Mouse (Mus musculus) skeletal muscle tissue, postnatal 0 days (tissue): ENCODE measurements around the gene Atp1a2. TPM values are rescaled to one million over a fixed set of nuclear protein-coding genes. Genes with fewer than 3 reads are reported as not detected.

Source experiments
- polyA plus RNA-seq: library from polyadenylated mRNA; unstranded; fragments of >200 nt; fragmentation: Nextera tagmentation; extraction: Ambion mirVana; gene quantifications from 2 replicates; pipeline ENCODE4 v1.2.1, GENCODE M21; 2015

Atp1a2 gene
- 105 and 110 TPM in 2 replicates for polyA plus RNA-seq

DNA sequence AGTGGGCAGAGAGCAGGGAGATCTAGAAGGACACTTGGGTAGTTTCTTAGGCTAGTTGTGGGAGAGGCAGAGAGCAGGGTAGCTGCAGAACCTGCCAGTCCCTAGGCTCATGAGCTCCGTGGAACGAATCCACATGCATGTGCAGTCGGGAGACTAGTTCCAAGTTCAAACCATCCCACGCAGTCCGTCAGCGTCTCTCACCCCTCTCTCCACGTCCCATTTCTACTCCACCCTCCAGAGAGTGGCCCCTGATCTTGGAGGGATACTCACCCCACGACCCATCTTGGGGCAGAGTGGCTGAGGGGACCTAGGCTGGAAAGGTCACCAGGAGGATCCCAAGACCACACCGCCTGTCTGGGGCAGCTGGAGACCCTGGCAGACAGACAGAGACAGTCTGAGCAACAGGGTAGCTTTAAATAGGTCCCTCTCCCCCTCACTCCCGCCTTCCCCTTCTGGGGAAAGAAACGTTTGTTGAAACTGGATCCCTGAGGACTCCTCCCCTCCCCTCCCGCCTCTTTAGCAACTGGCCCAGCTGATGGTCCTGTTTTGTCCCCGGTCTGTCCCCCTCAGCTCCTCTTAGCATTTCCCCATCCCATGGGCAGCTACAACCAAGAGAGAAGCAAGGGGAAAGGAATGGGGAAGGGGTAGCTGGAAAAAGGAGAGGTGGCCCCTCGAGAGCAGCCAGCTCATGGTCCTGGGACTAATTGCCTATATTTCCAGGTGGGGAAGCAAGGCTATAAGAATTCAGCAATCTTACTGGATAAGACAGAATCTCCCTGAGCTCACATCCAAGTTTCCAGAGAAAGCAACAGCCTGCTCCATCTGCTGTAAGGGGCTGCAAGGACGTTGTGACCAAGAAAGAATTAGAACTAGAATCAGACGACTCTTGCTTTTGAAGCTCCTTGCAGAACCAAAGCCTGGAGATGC is at the start of gene Atp1a2:
Atp1a2 (minus strand) TSS at position 454 of the 927 bp plus-strand sequence.

DNA sequence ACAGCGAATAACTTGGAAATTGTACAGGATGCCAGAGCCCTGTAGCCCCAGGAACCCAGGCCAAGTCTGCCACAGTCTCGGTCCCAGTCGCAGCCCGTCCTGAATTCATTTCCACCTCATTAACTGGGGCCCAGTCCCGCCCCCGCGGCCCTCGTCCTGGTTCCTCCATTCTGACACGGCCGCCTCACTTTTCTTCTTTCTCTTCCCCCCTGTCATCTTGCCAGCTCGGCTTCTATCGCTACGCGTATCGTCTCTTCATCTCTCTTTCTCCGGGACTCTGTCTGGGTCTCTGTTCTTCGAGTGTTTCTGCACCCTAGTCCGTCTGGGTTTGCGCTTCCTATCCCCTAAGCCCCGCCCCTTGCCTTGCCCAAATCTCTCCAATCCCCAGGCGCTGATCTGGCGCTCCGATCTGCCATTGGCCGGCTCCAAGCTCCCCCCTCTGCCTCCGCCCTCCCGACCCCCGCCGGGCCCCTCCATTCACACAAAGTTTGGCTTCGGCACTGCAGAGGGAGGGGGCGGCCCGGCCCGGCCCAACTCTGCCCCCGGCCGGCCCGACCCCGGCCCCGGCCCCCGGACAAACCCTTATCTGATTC is 43.0 kb upstream of the Atp1a2 start, which contains the start of gene Kcnj10:
Kcnj10 (plus strand) TSS at position 482 of the 593 bp plus-strand sequence.

DNA sequence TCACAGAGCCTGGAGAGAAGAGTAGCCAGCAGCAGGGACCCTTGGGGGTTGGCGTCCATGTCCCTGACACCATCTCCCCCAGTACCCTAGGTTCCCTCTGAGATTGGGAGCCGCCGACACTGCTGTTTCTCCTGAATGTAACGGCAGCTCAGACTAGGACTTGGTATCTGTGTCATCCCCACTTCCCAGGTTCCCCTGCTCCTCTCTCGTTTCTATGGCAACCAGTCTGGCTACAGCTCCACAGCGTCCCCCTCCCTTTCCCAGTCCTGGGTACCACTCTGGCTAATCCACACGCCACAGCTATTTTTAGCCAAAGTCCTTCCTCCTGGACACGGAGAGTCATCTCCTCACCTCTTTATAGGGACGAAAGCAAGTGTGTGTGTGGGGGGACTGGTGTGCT is 31.3 kb upstream of the Atp1a2 start, which contains the start of gene Kcnj9:
Kcnj9 (minus strand) TSS at position 188 of the 400 bp plus-strand sequence.

GRCm38 (mm10) chr1:172261477-172262078 is 36.3 kb downstream of the Atp1a2 start, which contains the start of gene Igsf8:
Igsf8 (plus strand) TSS chr1:172261641.

GRCm38 (mm10) chr1:172258314-172258713 is 39.5 kb downstream of the Atp1a2 start, which contains the start of gene Atp1a4:
Atp1a4 (minus strand) TSS chr1:172258414.

Other genes starting within 250 kb of the Atp1a2 start
- gene Nhlh1, start 240.5 kb downstream of the Atp1a2 start, polyA plus RNA-seq, result not detected in 2 replicates
- 89.8 and 97.0 TPM in 2 replicates for gene Copa, start 215.5 kb downstream of the Atp1a2 start, polyA plus RNA-seq
- gene Ncstn, start 215.3 kb downstream of the Atp1a2 start, polyA plus RNA-seq, result 57.0 and 63.1 TPM in 2 replicates
- 185 and 200 TPM in 2 replicates for gene Pex19, start 171.3 kb downstream of the Atp1a2 start, polyA plus RNA-seq
- gene Dcaf8, start 150.0 kb downstream of the Atp1a2 start, polyA plus RNA-seq, result 128 and 141 TPM in 2 replicates
- 79.7 and 89.6 TPM in 2 replicates for gene Pea15a, start 91.3 kb downstream of the Atp1a2 start, polyA plus RNA-seq
- gene Casq1, start 78.2 kb downstream of the Atp1a2 start, polyA plus RNA-seq, result 1,722 and 1,828 TPM in 2 replicates
- 0.05 and 0.10 TPM in 2 replicates for gene Atp1a4, start 39.6 kb downstream of the Atp1a2 start, polyA plus RNA-seq
- gene Igsf8, start 36.4 kb downstream of the Atp1a2 start, polyA plus RNA-seq, result 16.3 and 17.3 TPM in 2 replicates
- gene Kcnj9, start 31.3 kb upstream of the Atp1a2 start, polyA plus RNA-seq, result not detected in 2 replicates
- gene Kcnj10, start 43.1 kb upstream of the Atp1a2 start, polyA plus RNA-seq, result 0.27 and 0.38 TPM in 2 replicates
- gene Pigm, start 78.5 kb upstream of the Atp1a2 start, polyA plus RNA-seq, result 2.4 TPM in 2 replicates
- gene Slamf9, start 177.3 kb upstream of the Atp1a2 start, polyA plus RNA-seq, result 0.49 and 0.72 TPM in 2 replicates
- gene Igsf9, start 183.7 kb upstream of the Atp1a2 start, polyA plus RNA-seq, result 0.81 and 2.2 TPM in 2 replicates
- gene Tagln2, start 202.0 kb upstream of the Atp1a2 start, polyA plus RNA-seq, result 143 and 184 TPM in 2 replicates
- 1.2 and 1.4 TPM in 2 replicates for gene Cfap45, start 222.7 kb upstream of the Atp1a2 start, polyA plus RNA-seq